Mouse (Mus musculus): ENCODE data around the gene Rnf212. TPM values are rescaled to one million over a fixed set of nuclear protein-coding genes. Genes with fewer than 3 reads are reported as not detected.

Gene Rnf212
- total and polyA plus RNA-seq, 3 experiments, result not detected

DNA sequence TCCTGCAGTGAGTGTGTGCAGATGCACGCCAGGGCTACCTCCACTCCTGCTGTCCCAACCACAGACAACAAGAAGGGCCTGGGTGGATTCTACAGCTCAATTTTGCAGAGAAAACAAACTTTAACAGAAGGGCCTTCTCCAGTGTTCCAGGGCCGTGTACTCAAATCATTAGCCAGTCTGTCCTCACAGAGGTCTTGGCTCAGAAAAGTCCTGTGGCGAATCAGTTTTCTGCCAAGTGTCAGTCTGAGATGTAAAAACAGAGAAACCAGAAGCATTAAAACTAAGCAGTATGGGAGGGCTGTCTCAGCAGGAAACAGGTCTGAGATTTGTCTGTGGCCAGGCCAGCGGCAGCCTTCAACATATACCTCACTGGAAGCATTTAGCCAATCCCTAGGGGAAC is 56.7 kb downstream of the Rnf212 start:
- Histone ChIP-seq H3K4me1 (ENCODE audit: control insufficient read depth, insufficient read depth, low read length) (peaks cover 4% of the 10 kb centered on the region), H3K4me3 (no peak overlapping the region), H3K27ac (no peak overlapping the region), H3K27me3 (ENCODE audit: control insufficient read depth, insufficient read depth, low read length) (no peaks in the 10 kb centered on the region), H3K9ac (ENCODE audit: low read depth, low read length) (no peak overlapping the region), H3K79me2 (replicated peaks; ENCODE audit: control insufficient read depth, insufficient read depth, low read length) (no peaks in the 10 kb centered on the region), H3K36me3 (ENCODE audit: control insufficient read depth, insufficient read depth, low read length) (no peaks in the 10 kb centered on the region)
- intact Hi-C loops (cut with DNase I), result no loop called here
- TF ChIP-seq POLR2A (IDR thresholded peaks at IDR 0.05; ENCODE audit: insufficient read depth, low read depth, low read length) (no peak), CTCF (IDR thresholded peaks at IDR 0.05) (no peak), EP300 (IDR thresholded peaks at IDR 0.05; ENCODE audit: insufficient read depth, low read depth, low read length) (no peak)
- no peak for DNase-seq
- 54% methylated on average over 4 of the region's 4 CpGs for WGBS

DNA sequence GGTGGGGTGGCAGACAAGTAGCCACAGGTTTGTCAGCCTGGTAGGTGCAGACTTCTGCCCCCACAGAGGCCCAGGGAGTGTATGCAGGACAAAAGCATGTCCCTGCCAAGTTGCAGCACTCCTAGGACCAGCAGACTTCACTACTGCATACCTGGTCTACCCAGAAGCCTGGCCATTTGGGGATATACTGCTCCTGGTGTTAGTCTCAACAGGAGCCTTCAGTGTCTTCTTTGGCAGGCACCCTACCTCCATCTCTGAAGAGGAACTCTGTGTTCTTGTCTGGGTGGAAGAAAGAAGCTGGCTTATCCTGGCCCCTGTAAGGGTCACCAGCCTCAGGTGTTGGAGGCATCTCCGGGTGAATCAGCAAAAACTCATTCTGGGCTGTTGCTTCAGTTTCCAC is 58.8 kb downstream of the Rnf212 start:
- Histone ChIP-seq H3K9ac (ENCODE audit: low read depth, low read length) (no peak overlapping the region), H3K4me3 (no peak overlapping the region), H3K27ac (no peak overlapping the region), H3K36me3 (ENCODE audit: control insufficient read depth, insufficient read depth, low read length) (no peaks in the 10 kb centered on the region), H3K79me2 (replicated peaks; ENCODE audit: control insufficient read depth, insufficient read depth, low read length) (no peaks in the 10 kb centered on the region), H3K27me3 (ENCODE audit: control insufficient read depth, insufficient read depth, low read length) (no peaks in the 10 kb centered on the region), H3K4me1 (ENCODE audit: control insufficient read depth, insufficient read depth, low read length) (peaks cover 4% of the 10 kb centered on the region)
- intact Hi-C loops (cut with DNase I), result no loop called here
- WGBS, result 74% methylated on average over 1 of the region's 1 CpGs
- DNase-seq, result no peak
- TF ChIP-seq EP300 (IDR thresholded peaks at IDR 0.05; ENCODE audit: insufficient read depth, low read depth, low read length) (no peak), POLR2A (IDR thresholded peaks at IDR 0.05; ENCODE audit: insufficient read depth, low read depth, low read length) (no peak), CTCF (IDR thresholded peaks at IDR 0.05) (no peak)

DNA sequence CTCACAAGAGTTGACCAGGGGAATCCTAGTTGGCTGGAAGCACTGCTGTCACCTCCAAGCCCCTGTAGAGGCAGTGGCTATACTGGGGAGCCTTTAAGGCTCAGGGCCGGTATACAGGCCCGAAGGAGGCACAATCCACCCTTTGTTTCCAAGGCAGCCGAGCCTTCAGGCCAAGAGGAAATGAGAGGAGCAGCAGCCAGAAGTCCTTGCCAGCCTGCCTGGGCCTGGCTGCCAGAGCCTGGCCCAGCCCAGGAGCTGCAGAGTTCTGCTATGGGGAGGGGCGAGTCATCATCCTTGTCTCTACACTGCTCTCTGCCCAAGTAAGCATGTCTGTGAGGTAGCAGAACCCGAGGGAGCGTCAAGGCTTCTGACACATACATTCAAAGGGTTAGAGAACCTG is 60.6 kb downstream of the Rnf212 start:
- no peak for TF ChIP-seq CTCF (IDR thresholded peaks at IDR 0.05)
- no peak for TF ChIP-seq EP300 (IDR thresholded peaks at IDR 0.05; ENCODE audit: insufficient read depth, low read depth, low read length)
- no peak for TF ChIP-seq POLR2A (IDR thresholded peaks at IDR 0.05; ENCODE audit: insufficient read depth, low read depth, low read length)
- peaks cover 4% of the 10 kb centered on the region for H3K4me1 ChIP-seq (ENCODE audit: control insufficient read depth, insufficient read depth, low read length)
- intact Hi-C loops (cut with DNase I), result no loop called here
- no peak overlapping the region for H3K27ac ChIP-seq
- no peaks in the 10 kb centered on the region for H3K79me2 ChIP-seq (replicated peaks; ENCODE audit: control insufficient read depth, insufficient read depth, low read length)
- H3K4me3 ChIP-seq, result no peak overlapping the region
- DNase-seq, result peak in 1 of 2 experiments; percentile 42
- WGBS, result 26% methylated on average over 6 of the region's 6 CpGs
- H3K36me3 ChIP-seq (ENCODE audit: control insufficient read depth, insufficient read depth, low read length), result no peaks in the 10 kb centered on the region
- H3K27me3 ChIP-seq (ENCODE audit: control insufficient read depth, insufficient read depth, low read length), result no peaks in the 10 kb centered on the region
- no peak overlapping the region for H3K9ac ChIP-seq (ENCODE audit: low read depth, low read length)

DNA sequence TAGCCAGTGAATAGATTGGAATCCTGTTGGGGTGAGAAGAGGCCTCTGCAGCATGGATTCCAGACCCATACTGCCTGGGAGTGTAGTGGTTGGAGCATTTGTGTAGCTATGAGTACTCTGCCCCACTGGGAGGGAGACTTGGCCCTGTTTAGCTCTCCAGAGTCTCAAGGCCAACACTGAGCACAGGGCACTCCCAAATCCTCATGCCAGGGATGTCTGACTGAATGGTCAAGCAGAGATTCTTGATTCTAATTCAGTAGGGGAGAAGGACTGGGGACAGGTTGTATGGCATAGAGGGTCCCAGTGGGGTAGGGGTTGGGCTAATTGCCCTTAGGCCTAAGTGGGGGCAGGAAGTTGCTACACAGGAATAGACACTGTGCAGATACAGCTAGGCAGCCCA is 61.1 kb downstream of the Rnf212 start:
- intact Hi-C loops (cut with DNase I), result no loop called here
- Histone ChIP-seq H3K9ac (ENCODE audit: low read depth, low read length) (no peak overlapping the region), H3K4me1 (ENCODE audit: control insufficient read depth, insufficient read depth, low read length) (peaks cover 4% of the 10 kb centered on the region), H3K27ac (no peak overlapping the region), H3K36me3 (ENCODE audit: control insufficient read depth, insufficient read depth, low read length) (no peaks in the 10 kb centered on the region), H3K27me3 (ENCODE audit: control insufficient read depth, insufficient read depth, low read length) (no peaks in the 10 kb centered on the region), H3K79me2 (replicated peaks; ENCODE audit: control insufficient read depth, insufficient read depth, low read length) (no peaks in the 10 kb centered on the region), H3K4me3 (no peak overlapping the region)
- no peak for TF ChIP-seq EP300 (IDR thresholded peaks at IDR 0.05; ENCODE audit: insufficient read depth, low read depth, low read length)
- TF ChIP-seq POLR2A (IDR thresholded peaks at IDR 0.05; ENCODE audit: insufficient read depth, low read depth, low read length), result no peak
- TF ChIP-seq CTCF (IDR thresholded peaks at IDR 0.05), result no peak
- DNase-seq, result no peak

- H3K27me3 ChIP-seq (ENCODE audit: control insufficient read depth, insufficient read depth, low read length), result no peaks in the 10 kb centered on the region
- H3K36me3 ChIP-seq (ENCODE audit: control insufficient read depth, insufficient read depth, low read length), result no peaks in the 10 kb centered on the region
- no peaks in the 10 kb centered on the region for H3K79me2 ChIP-seq (replicated peaks; ENCODE audit: control insufficient read depth, insufficient read depth, low read length)
- intact Hi-C loops (cut with DNase I), result no loop called here
- H3K4me3 ChIP-seq, result no peak overlapping the region
- 68% methylated on average over 2 of the region's 2 CpGs for WGBS
- H3K4me1 ChIP-seq (ENCODE audit: control insufficient read depth, insufficient read depth, low read length), result peaks cover 4% of the 10 kb centered on the region
- no peak overlapping the region for H3K27ac ChIP-seq
- TF ChIP-seq POLR2A (IDR thresholded peaks at IDR 0.05; ENCODE audit: insufficient read depth, low read depth, low read length) (no peak), EP300 (IDR thresholded peaks at IDR 0.05; ENCODE audit: insufficient read depth, low read depth, low read length) (no peak), CTCF (IDR thresholded peaks at IDR 0.05) (no peak)
- no peak overlapping the region for H3K9ac ChIP-seq (ENCODE audit: low read depth, low read length)
- no peak for DNase-seq
Observed at GRCm38 (mm10) chr5:108713096-108713495, 61.7 kb downstream of the Rnf212 start.

DNA sequence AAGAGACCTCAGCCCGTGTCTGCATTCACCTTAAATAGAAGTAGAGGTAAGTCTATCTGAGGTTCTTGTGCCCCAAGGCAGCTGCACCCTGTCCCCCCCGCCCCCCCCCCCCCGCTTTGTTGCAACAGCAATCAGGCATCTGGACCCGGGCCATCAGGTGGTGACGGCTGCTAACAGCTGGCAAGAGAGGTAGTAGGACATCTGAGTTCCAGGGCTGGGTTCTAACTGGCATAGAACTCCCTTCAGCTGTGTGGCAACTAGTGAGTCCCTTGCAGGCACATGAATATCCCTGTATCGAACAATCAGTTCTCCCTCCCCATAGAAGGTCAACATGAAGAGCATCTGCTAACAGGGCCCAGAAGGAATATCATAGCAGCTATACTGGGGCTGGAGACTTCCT is 62.8 kb downstream of the Rnf212 start:
- peaks cover 4% of the 10 kb centered on the region for H3K4me1 ChIP-seq (ENCODE audit: control insufficient read depth, insufficient read depth, low read length)
- intact Hi-C loops (cut with DNase I), result no loop called here
- WGBS, result 83% methylated on average over 6 of the region's 6 CpGs

More for the DNA sequence above, 62.8 kb downstream of the Rnf212 start:
- no peak overlapping the region for H3K4me3 ChIP-seq
- no peaks in the 10 kb centered on the region for H3K27me3 ChIP-seq (ENCODE audit: control insufficient read depth, insufficient read depth, low read length)
- H3K79me2 ChIP-seq (replicated peaks; ENCODE audit: control insufficient read depth, insufficient read depth, low read length), result no peaks in the 10 kb centered on the region
- no peak overlapping the region for H3K27ac ChIP-seq
- DNase-seq, result no peak
- H3K36me3 ChIP-seq (ENCODE audit: control insufficient read depth, insufficient read depth, low read length), result no peaks in the 10 kb centered on the region
- TF ChIP-seq CTCF (IDR thresholded peaks at IDR 0.05) (no peak), POLR2A (IDR thresholded peaks at IDR 0.05; ENCODE audit: insufficient read depth, low read depth, low read length) (no peak), EP300 (IDR thresholded peaks at IDR 0.05; ENCODE audit: insufficient read depth, low read depth, low read length) (no peak)
- H3K9ac ChIP-seq (ENCODE audit: low read depth, low read length), result no peak overlapping the region
